Mouse (Mus musculus): Measurements from ENCODE around the gene Cntrl. TPM values are rescaled to one million over a fixed set of nuclear protein-coding genes. Genes with fewer than 3 reads are reported as not detected.

Gene Cntrl
- polyA plus RNA-seq, 1 experiment, result 20.8 TPM

DNA sequence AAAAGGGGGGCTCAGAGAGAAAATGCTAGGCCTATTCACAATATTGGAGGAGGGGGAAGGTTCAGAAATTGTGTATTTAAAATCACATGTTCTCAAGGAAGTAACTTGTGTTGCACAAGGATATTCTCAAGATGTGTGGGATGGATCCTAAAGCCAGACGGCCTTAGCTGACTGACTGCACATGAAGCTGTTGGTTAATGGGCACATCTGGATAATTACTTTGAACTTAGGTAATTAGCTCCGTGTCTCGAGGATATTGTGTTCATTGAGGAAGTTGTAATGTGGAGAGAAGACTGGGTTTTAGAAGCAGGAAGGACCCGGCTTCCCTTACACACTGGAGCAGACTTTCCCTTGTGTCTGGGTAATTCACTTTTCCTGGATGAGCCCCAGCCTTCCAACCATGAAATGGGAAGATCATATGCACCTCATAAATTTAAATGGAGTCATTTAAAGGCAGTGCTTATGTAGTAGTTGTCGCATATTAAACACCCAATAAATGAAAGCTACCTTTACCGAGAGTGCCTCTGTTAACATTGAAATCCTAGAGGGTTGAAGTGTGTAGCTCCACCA, 113.6 kb downstream of the Cntrl start:
- no peak for DNase-seq (ENCODE audit: low spot score)

- no peak for DNase-seq (ENCODE audit: low spot score)
Measured at GRCm38 (mm10) chr2:35224285-35224684, 115.0 kb downstream of the Cntrl start.

- DNase-seq (ENCODE audit: low spot score), result no peak
Measured at GRCm38 (mm10) chr2:35228145-35228544, 118.9 kb downstream of the Cntrl start.

Other genes with a start within 250 kb of the Cntrl start
- gene Cutal, start 235.1 kb upstream of the Cntrl start, polyA plus RNA-seq (2012; rRNA removed), result 1.9 and 3.0 TPM in 2 replicates
- gene Psmd5, start 234.5 kb upstream of the Cntrl start, polyA plus RNA-seq (2012; rRNA removed), result 44.8 and 54.0 TPM in 2 replicates
- gene Phf19, start 195.5 kb upstream of the Cntrl start, polyA plus RNA-seq (2012; rRNA removed), result 4.5 and 4.7 TPM in 2 replicates
- gene Traf1, start 147.7 kb upstream of the Cntrl start, polyA plus RNA-seq (2012; rRNA removed), result 5.9 and 6.6 TPM in 2 replicates
- 0.40 and 0.56 TPM in 2 replicates for gene Hc, start 48.1 kb upstream of the Cntrl start, polyA plus RNA-seq (2012; rRNA removed)
- gene AI182371, start 7.9 kb upstream of the Cntrl start, polyA plus RNA-seq (2012; rRNA removed), result 1.0 and 1.4 TPM in 2 replicates
- 132 and 145 TPM in 2 replicates for gene Rab14, start 91.6 kb downstream of the Cntrl start, polyA plus RNA-seq (2012; rRNA removed)
- 4,184 and 4,255 TPM in 2 replicates for gene Gsn, start 146.9 kb downstream of the Cntrl start, polyA plus RNA-seq (2012; rRNA removed)
- gene Stom, start 227.5 kb downstream of the Cntrl start, polyA plus RNA-seq (2012; rRNA removed), result 67.9 and 82.5 TPM in 2 replicates

Data from urinary bladder, adult 2 months (tissue).